In the genomic region with DNA sequence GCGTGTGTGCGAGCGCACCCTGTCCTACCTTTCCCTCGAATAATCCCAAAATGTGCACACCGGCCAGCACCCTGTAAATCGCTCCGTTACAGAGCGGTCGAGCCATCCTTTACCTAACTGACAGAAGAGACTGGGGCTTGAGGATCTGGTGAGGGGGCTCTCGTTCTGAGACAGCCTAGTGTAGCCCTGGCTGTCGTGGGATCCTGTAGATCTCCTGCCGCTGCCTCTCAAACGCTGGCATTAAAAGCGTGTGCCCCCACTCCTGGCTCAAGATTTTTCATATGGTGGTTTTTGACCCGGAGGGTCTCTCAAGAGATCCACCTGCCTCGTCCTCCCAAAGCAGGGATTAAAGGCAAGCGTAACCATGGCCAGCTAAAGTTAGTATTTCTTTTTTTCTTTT, we compare ENCODE assay signal across 8 mouse cellular contexts. TPM values are rescaled to one million over a fixed set of nuclear protein-coding genes. Genes with fewer than 3 reads are reported as not detected.
DNase-seq lines count a peak whose midpoint lies in the region; ATAC-seq and TF ChIP-seq lines count a peak whose summit lies in the region.
"Not testable (repeated sequence)": the region's sequence is repeated elsewhere in the genome, so short reads cannot be mapped to it uniquely, and the experiment has no call there.

Gene Hnrnpk (minus strand): TSS at position 101 of the 400 bp plus-strand sequence.

- DNase-seq in adrenal gland, adult 18-20 months (ENCODE audit: low spot score in 2 of 2); gastrocnemius, postnatal 36 days; large intestine, adult 2 months (ENCODE audit: low read depth, low spot score); limb, embryonic 14.5 days (ENCODE audit: low spot score); midbrain, embryonic 10.5 days (ENCODE audit: low spot score); spleen, adult 2 months (ENCODE audit: low read depth in 1 of 2, low spot score in 2 of 2): not testable (repeated sequence)

- intact Hi-C loops in gastrocnemius, postnatal 36 days (cut with DNase I): loop anchor here (5.0 kb wide), 1 partner anchor 114 kb away; no protein-coding TSS in a partner anchor

- H3K9ac ChIP-seq in embryonic facial prominence, embryonic 15.5 days: peak within 1 kb of the TSS; percentile 99
- H3K9ac ChIP-seq in limb, embryonic 14.5 days (ENCODE audit: low read depth, low read length, severe bottlenecking): peak within 1 kb of the TSS; percentile 100

- TF ChIP-seq POLR2A in limb, embryonic 14.5 days (IDR thresholded peaks at IDR 0.05; ENCODE audit: borderline replicate concordance, extremely low read depth, insufficient read depth, insufficient read length); spleen, adult 2 months (IDR thresholded peaks at IDR 0.05; ENCODE audit: low read depth, low read length): not testable (repeated sequence)

- H3K4me2 ChIP-seq in embryonic facial prominence, embryonic 15.5 days (replicated peaks): peak within 1 kb of the TSS; percentile 46
- peak within 1 kb of the TSS; percentile 49 for H3K4me2 ChIP-seq in limb, embryonic 14.5 days (replicated peaks; ENCODE audit: low read depth, low read length, severe bottlenecking)

- not testable (repeated sequence) for H3K36me3 ChIP-seq in embryonic facial prominence, embryonic 15.5 days; spleen, adult 2 months (ENCODE audit: control insufficient read depth, insufficient read depth, low read length)
- peaks cover 21% of the 10 kb centered on the region for H3K36me3 ChIP-seq in limb, embryonic 14.5 days (ENCODE audit: control insufficient read depth, insufficient read depth, low read length)
- H3K36me3 ChIP-seq in midbrain, embryonic 10.5 days: peaks cover 31% of the 10 kb centered on the region

- H3K9me3 ChIP-seq in embryonic facial prominence, embryonic 15.5 days (replicated peaks); limb, embryonic 14.5 days (ENCODE audit: control insufficient read depth, low read length); midbrain, embryonic 10.5 days (replicated peaks): not testable (repeated sequence)

- WGBS in embryonic facial prominence, embryonic 15.5 days: 9% methylated on average over 17 of the region's 17 CpGs
- 4% methylated on average over 17 of the region's 17 CpGs for WGBS in large intestine, adult 2 months
- WGBS in limb, embryonic 14.5 days: 7% methylated on average over 16 of the region's 17 CpGs
- 8% methylated on average over 17 of the region's 17 CpGs for WGBS in midbrain, embryonic 10.5 days
- WGBS in spleen, adult 2 months: 7% methylated on average over 17 of the region's 17 CpGs

- H3K4me3 ChIP-seq in embryonic facial prominence, embryonic 15.5 days (replicated peaks): peak within 1 kb of the TSS; percentile 99
- peak within 1 kb of the TSS; percentile 100 for H3K4me3 ChIP-seq in limb, embryonic 14.5 days (replicated peaks; ENCODE audit: low read length)
- H3K4me3 ChIP-seq in midbrain, embryonic 10.5 days: peak within 1 kb of the TSS; percentile 97
- H3K4me3 ChIP-seq in spleen, adult 2 months (ENCODE audit: extremely low read depth, insufficient read depth, insufficient read length): peak within 1 kb of the TSS; percentile 85

- not testable (repeated sequence) for H3K4me1 ChIP-seq in embryonic facial prominence, embryonic 15.5 days; limb, embryonic 14.5 days (ENCODE audit: control insufficient read depth, insufficient read depth, low read length); spleen, adult 2 months (ENCODE audit: control insufficient read depth, insufficient read depth, insufficient read length)
- peaks cover 19% of the 10 kb centered on the region for H3K4me1 ChIP-seq in midbrain, embryonic 10.5 days

- TF ChIP-seq CTCF in spleen, adult 2 months (IDR thresholded peaks at IDR 0.05; ENCODE audit: extremely low read depth, insufficient read depth, insufficient read length, insufficient replicate concordance): not testable (repeated sequence)

- ATAC-seq in embryonic facial prominence, embryonic 15.5 days (ENCODE audit: insufficient number of reproducible peaks, low FRiP score, low TSS enrichment, low read depth); hematopoietic stem cell, adult 5-6 weeks (replicated peaks in 1 of 2; ENCODE audit: insufficient read depth in 1 of 2, low FRiP score in 2 of 2, low TSS enrichment in 1 of 2, low read depth in 1 of 2, poor library complexity in 2 of 2, severe bottlenecking in 2 of 2); limb, embryonic 14.5 days (ENCODE audit: low FRiP score, low read depth): not testable (repeated sequence)

- H3K27me3 ChIP-seq in embryonic facial prominence, embryonic 15.5 days; limb, embryonic 14.5 days (ENCODE audit: control insufficient read depth, insufficient read depth, low read length); midbrain, embryonic 10.5 days (ENCODE audit: low read depth, poor library complexity, severe bottlenecking); spleen, adult 2 months (ENCODE audit: control insufficient read depth, insufficient read depth, low read length): not testable (repeated sequence)

- peak within 1 kb of the TSS; percentile 99 for H3K27ac ChIP-seq in embryonic facial prominence, embryonic 15.5 days (replicated peaks)
- H3K27ac ChIP-seq in limb, embryonic 14.5 days (replicated peaks; ENCODE audit: low read depth, low read length): peak within 1 kb of the TSS; percentile 99
- peak within 1 kb of the TSS; percentile 100 for H3K27ac ChIP-seq in midbrain, embryonic 10.5 days (replicated peaks)
- H3K27ac ChIP-seq in spleen, adult 2 months (ENCODE audit: insufficient read depth, low read length): peak within 1 kb of the TSS; percentile 99

RNA-seq across cellular contexts. Expression of gene Hnrnpk, which starts in this region (rescaled TPM):
- total RNA-seq in adrenal gland, adult 18-20 months (2021): 100 to 1,000 TPM; 806 to 881 TPM
- 1,301 and 1,310 TPM in 2 replicates for polyA plus RNA-seq in embryonic facial prominence, embryonic 15.5 days (2015; fragmentation: Nextera tagmentation; extraction: Ambion mirVana)
- total RNA-seq in gastrocnemius, postnatal 36 days (2021): 100 to 1,000 TPM; 216 to 254 TPM
- total RNA-seq in hematopoietic stem cell, adult 5-6 weeks (2017): 2,345 and 2,750 TPM in 2 replicates
- 189 and 218 TPM in 2 replicates for polyA plus RNA-seq in large intestine, adult 2 months (2012; rRNA removed)
- polyA plus RNA-seq in limb, embryonic 14.5 days (2012; rRNA removed): 816 and 883 TPM in 2 replicates
- polyA plus RNA-seq in limb, embryonic 14.5 days (2014; fragmentation: Nextera tagmentation; extraction: Ambion mirVana): 1,312 and 1,461 TPM in 2 replicates
- 2,221 and 2,293 TPM in 2 replicates for polyA plus RNA-seq in midbrain, embryonic 10.5 days (2016; fragmentation: Nextera tagmentation; extraction: Ambion mirVana)
- 163 and 210 TPM in 2 replicates for polyA plus RNA-seq in spleen, adult 2 months (2012; rRNA removed)
